Mouse (Mus musculus): ENCODE data around the gene Gm10972. TPM values are rescaled to one million over a fixed set of nuclear protein-coding genes. Genes with fewer than 3 reads are reported as not detected.
"Not testable (repeated sequence)": the region's sequence is repeated elsewhere in the genome, so short reads cannot be mapped to it uniquely, and the experiment has no call there.

Gm10972 gene
- polyA plus RNA-seq, 1 experiment = not detected

GRCm38 (mm10) chr3:94659142-94659748, 16.3 kb downstream of the Gm10972 start:
- peak; percentile 54 for DNase-seq (ENCODE audit: low read depth)

GRCm38 (mm10) chr3:94660841-94661240, 17.9 kb downstream of the Gm10972 start:
- not testable (repeated sequence) for DNase-seq (ENCODE audit: low read depth)

GRCm38 (mm10) chr3:94665060-94665802, 22.3 kb downstream of the Gm10972 start:
- DNase-seq (ENCODE audit: low read depth) = not testable (repeated sequence)

- not testable (repeated sequence) for DNase-seq (ENCODE audit: low read depth)
Observed at GRCm38 (mm10) chr3:94665896-94666295, 23.0 kb downstream of the Gm10972 start.

GRCm38 (mm10) chr3:94675101-94675500, 32.2 kb downstream of the Gm10972 start:
- not testable (repeated sequence) for DNase-seq (ENCODE audit: low read depth)

GRCm38 (mm10) chr3:94679351-94679841, 36.5 kb downstream of the Gm10972 start:
- no peak for DNase-seq (ENCODE audit: low read depth)

- not testable (repeated sequence) for DNase-seq (ENCODE audit: low read depth)
Observed at GRCm38 (mm10) chr3:94680032-94680431, 37.1 kb downstream of the Gm10972 start.

- DNase-seq (ENCODE audit: low read depth) = no peak
Observed at GRCm38 (mm10) chr3:94680783-94681182, 37.9 kb downstream of the Gm10972 start.

GRCm38 (mm10) chr3:94683646-94684045, 40.7 kb downstream of the Gm10972 start:
- no peak for DNase-seq (ENCODE audit: low read depth)

- not testable (repeated sequence) for DNase-seq (ENCODE audit: low read depth)
Observed at GRCm38 (mm10) chr3:94685989-94686772, 43.3 kb downstream of the Gm10972 start.

- not testable (repeated sequence) for DNase-seq (ENCODE audit: low read depth)
Observed at GRCm38 (mm10) chr3:94688698-94689097, 45.8 kb downstream of the Gm10972 start.

GRCm38 (mm10) chr3:94689195-94689594, 46.3 kb downstream of the Gm10972 start:
- DNase-seq (ENCODE audit: low read depth) = not testable (repeated sequence)

GRCm38 (mm10) chr3:94690162-94690561, 47.2 kb downstream of the Gm10972 start:
- not testable (repeated sequence) for DNase-seq (ENCODE audit: low read depth)

GRCm38 (mm10) chr3:94690616-94691247, 47.8 kb downstream of the Gm10972 start:
- no peak for DNase-seq (ENCODE audit: low read depth)

- DNase-seq (ENCODE audit: low read depth) = not testable (repeated sequence)
Observed at GRCm38 (mm10) chr3:94691694-94692093, 48.8 kb downstream of the Gm10972 start.

Other genes with a start within 250 kb of the Gm10972 start
- 0.04 and 0.19 TPM in 2 replicates for gene Lingo4, start 244.6 kb upstream of the Gm10972 start, polyA plus RNA-seq (2012; rRNA removed)
- gene Tdrkh, start 229.8 kb upstream of the Gm10972 start, polyA plus RNA-seq (2012; rRNA removed) = 1.3 and 2.0 TPM in 2 replicates
- 28.0 and 29.0 TPM in 2 replicates for gene Mrpl9, start 199.8 kb upstream of the Gm10972 start, polyA plus RNA-seq (2012; rRNA removed)
- gene Oaz3, start 199.2 kb upstream of the Gm10972 start, polyA plus RNA-seq (2012; rRNA removed) = 28.5 and 31.4 TPM in 2 replicates
- 0.09 and 0.49 TPM in 2 replicates for gene Celf3, start 164.8 kb upstream of the Gm10972 start, polyA plus RNA-seq (2012; rRNA removed)
- gene Riiad1, start 162.8 kb upstream of the Gm10972 start, polyA plus RNA-seq (2012; rRNA removed) = 0.69 and 1.7 TPM in 2 replicates
- gene Snx27, start 60.4 kb upstream of the Gm10972 start, polyA plus RNA-seq (2012; rRNA removed) = 7.9 and 10.0 TPM in 2 replicates
- 10.5 and 10.7 TPM in 2 replicates for gene Tuft1, start 15.8 kb downstream of the Gm10972 start, polyA plus RNA-seq (2012; rRNA removed)
- 6.3 and 6.4 TPM in 2 replicates for gene Selenbp2, start 50.4 kb downstream of the Gm10972 start, polyA plus RNA-seq (2012; rRNA removed)
- 5.3 and 7.5 TPM in 2 replicates for gene Cgn, start 143.4 kb downstream of the Gm10972 start, polyA plus RNA-seq (2012; rRNA removed)
- gene Pogz, start 194.5 kb downstream of the Gm10972 start, polyA plus RNA-seq (2012; rRNA removed) = 16.2 and 21.9 TPM in 2 replicates
- gene Psmb4, start 243.8 kb downstream of the Gm10972 start, polyA plus RNA-seq (2012; rRNA removed) = 284 and 285 TPM in 2 replicates